Mouse (Mus musculus) ES-E14 (cell line): ENCODE measurements around the gene Asgr1.

Experiments
- CHD2 ChIP-seq: IDR thresholded peaks from 2 replicates; pipeline ENCODE4 v1.6.1; 2014; ENCODE audit warnings: mild to moderate bottlenecking, low read depth, low read length, inconsistent platforms
- HCFC1 ChIP-seq: IDR thresholded peaks from 2 replicates; pipeline ENCODE4 v1.6.1; 2012; ENCODE audit warnings: low read length, inconsistent platforms, borderline replicate concordance; ENCODE audit not compliant: insufficient read depth
- MAFK ChIP-seq: IDR thresholded peaks from 2 replicates; pipeline ENCODE4 v1.6.1; 2014; ENCODE audit warnings: mild to moderate bottlenecking, low read depth, low read length, inconsistent platforms; ENCODE audit not compliant: insufficient read depth
- ZC3H11A ChIP-seq: IDR thresholded peaks from 2 replicates; pipeline ENCODE4 v1.6.1; 2012; ENCODE audit warnings: low read depth, mild to moderate bottlenecking, inconsistent platforms, low read length, borderline replicate concordance

DNA sequence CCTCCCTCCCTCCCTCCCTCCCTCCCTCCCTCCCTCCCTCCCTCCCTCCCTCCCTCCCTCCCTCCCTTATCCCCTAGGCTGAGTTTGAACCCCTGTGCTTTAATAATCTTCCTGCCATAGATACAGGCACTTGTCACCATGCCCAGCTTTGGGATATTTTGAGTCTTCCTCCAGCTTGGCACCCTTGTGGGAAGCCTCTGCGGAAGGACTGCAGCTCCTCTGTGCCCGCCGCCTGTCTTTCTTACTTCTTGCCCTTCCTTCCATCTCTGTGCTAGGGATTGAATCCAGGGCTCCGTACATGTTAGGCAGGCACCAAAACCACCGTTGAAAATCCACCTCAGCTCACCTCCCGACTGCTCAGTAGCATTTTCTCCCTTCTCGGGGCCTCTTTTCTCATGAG, 13.7 kb upstream of the Asgr1 start:
- TF ChIP-seq MAFK (no peak), CHD2 (no peak), HCFC1 (no peak), ZC3H11A (no peak)
